Mouse (Mus musculus) MN1 (cell line): Measurements from ENCODE around the gene Tbxas1.

Source experiments
- DNase-seq: peaks from one replicate; pipeline ENCODE4 v3.0.0-alpha.2; 2016; ENCODE audit warnings: low spot score

Tbxas1 gene

DNA sequence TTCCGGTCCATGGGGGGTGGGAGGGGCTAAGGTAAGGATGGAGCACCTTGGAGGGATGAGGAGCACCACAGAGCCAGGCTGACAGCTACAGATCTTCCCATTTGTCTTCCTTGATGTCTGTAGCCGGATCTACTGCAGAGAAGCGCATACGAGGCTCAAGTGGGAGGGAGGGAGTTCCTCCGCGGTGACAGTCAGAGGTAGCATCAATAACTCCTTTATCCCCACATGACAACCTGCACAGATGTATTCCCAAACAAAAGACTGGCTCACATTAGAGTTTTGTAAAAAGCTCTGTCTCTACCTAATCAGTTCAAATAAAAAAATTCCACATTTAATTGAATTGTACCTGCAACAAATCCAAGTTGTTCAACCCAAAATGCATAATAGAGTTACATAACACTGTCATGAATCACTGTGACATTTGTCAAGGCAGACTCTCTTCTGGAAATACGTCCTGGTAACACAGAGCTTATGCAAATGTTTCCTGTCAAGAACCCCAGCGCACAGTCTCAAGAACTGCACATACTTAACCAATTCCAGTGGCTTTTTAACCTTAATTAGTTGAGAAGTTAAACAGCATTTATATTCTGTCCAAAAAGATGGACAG, 86.3 kb downstream of the Tbxas1 start:
- DNase-seq, result peak; percentile 6

GRCm38 (mm10) chr6:38966839-38967238, 91.6 kb downstream of the Tbxas1 start:
- DNase-seq, result no peak

- no peak for DNase-seq
Measured at GRCm38 (mm10) chr6:38967288-38967687, 92.1 kb downstream of the Tbxas1 start.

- DNase-seq, result no peak
Measured at GRCm38 (mm10) chr6:38967988-38968387, 92.8 kb downstream of the Tbxas1 start.

DNA sequence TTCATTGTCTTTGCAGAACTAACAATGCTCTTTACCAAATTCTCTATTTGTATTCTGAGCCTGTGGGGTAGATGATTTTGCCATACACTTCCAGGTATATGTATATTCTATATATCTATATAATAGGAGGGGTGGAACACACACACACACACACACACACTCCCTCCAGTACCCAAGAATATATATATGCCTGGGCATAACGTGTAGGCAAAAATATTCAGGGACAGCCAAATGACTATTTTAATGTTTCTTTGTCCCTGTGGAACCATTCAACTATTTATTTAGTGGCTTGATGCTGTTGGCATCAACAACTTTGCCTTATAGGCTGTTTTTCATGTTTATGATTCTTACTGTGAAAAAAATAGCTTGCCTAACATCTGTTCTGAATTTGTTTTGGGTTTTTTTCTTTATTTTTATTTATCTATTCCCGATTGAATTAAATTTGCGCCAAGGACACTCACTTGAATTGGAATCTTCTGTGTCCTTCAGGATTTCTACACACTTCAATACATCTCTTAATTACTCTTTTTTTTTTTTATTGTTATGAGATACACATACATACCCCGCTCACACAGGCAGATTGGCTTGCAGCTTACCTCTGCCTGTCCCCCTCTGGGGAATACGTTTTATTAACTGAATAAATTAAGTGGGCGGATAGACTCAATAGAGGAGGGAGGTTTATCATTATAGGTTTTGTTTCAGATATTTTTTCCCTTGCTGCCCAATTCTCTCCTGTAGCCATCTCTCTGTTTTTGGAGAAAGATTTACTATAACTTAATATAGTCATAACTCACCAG, 94.9 kb downstream of the Tbxas1 start:
- no peak for DNase-seq

DNA sequence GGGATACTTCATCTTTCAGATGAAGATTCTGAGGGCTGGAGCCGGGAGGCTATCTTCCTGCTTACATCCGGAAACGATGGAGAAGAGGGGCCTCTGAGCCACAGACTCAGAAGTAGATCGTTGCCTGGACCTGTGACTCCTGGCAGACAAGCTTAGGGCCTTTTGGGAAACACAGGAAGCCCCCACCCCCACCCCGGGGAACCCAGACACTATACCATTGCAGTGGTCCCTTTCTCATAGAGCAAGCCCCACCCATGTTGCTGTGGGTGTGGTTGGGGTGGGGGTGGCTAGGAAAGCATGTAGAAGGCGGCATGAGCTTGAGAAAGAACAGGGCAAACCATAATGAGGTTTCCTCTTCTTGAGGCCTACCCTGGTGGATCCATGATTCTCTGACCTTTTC, 95.6 kb downstream of the Tbxas1 start:
- DNase-seq, result no peak

DNA sequence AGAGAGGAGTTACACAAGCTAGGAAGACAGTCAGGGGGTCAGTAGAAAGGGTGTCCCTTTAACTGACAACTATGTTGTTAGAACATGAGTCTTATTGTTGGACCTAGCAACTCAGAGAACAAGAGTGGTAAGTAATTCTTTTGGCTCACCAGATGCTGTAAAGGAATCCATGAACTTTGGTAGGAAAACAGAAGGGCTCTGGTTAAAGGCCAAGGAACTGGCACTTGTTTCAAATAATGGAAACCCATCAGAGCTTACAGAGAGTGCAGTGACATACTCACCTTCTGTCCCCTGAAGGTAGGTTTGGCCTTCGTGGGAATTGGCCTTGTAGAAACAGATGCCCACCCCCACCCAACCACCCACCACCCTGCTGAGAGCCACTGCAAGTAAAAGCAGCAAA, 97.6 kb downstream of the Tbxas1 start:
- DNase-seq, result no peak

DNA sequence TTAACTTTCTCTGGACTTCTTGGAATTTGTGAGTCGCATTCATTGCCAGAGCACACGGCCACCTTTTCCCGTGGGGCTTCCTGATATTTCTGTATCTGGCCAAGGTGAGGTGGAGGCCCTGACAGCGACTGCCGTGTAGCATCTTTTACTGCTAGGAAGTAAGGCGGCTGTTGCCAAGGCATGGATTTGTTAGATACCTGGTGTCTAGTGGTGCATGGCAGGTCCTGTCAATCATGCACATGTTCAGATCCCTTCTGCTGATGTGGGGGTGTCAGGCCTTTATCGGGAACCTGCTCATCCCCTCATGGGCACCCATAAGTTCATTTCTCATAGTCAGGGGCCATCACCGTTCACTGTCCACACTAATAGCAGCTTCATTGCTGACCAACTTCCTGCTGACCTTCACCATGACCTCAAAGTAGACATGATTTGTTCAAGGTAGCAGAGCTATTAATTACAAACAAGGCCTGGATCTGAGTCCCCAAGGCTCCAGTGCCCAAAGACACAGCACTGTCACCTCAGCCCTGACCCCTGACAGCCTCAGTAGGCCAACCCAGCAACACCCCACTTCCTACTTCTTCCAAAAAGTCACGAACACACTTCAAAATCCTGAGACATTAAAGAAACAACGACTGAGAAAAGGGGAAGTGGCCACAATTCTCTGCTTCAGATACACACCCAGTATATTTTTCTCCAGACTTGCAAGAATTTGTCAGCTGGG, 98.4 kb downstream of the Tbxas1 start:
- no peak for DNase-seq

GRCm38 (mm10) chr6:38974162-38974525, 98.9 kb downstream of the Tbxas1 start:
- DNase-seq, result no peak

GRCm38 (mm10) chr6:38974536-38975268, 99.5 kb downstream of the Tbxas1 start:
- DNase-seq, result no peak

DNA sequence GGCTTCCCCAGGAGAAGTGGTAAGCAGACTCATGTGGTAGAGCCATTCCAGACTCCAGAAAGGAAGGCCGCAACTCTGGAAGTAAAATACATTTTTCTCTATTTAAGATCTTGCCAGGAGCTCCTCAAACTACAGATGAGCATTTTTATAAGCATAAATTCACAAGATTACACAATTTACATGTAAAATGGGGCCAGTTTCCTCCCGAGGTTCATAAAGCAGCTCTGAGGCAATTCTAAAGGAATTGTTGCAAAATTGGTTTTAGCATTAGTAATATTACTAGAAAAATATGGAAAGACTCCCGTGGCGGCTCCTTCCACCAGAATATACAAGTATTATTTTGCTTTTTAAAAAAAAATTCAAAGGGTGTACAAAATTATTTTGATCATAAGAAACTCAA, 100.7 kb downstream of the Tbxas1 start:
- DNase-seq, result no peak

- DNase-seq, result no peak
Measured at GRCm38 (mm10) chr6:38976355-38976754, 101.2 kb downstream of the Tbxas1 start.

- DNase-seq, result no peak
Measured at GRCm38 (mm10) chr6:38980921-38981715, 105.9 kb downstream of the Tbxas1 start.

GRCm38 (mm10) chr6:38982071-38982470, 106.9 kb downstream of the Tbxas1 start:
- no peak for DNase-seq

DNA sequence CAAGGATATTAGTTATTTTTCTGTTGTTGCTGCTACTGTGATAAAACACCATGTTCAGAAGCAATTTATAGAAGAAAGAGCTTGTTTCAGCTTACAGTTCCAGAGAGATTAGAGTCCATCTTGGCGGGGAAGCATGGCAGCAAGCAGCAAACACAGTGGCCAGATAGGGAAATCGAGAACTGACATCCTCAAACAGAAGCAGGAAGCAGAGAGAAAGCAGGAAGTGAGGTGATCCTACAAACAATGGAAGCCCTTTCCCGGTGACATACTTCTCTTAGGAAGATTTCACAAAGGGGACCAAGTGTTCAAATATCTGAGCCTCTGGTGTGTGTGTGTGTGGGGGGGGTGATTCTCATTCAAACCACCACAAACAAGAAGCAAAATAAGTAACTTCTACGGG, 107.5 kb downstream of the Tbxas1 start:
- DNase-seq, result no peak

- DNase-seq, result no peak
Measured at GRCm38 (mm10) chr6:38983060-38983459, 107.9 kb downstream of the Tbxas1 start.

DNA sequence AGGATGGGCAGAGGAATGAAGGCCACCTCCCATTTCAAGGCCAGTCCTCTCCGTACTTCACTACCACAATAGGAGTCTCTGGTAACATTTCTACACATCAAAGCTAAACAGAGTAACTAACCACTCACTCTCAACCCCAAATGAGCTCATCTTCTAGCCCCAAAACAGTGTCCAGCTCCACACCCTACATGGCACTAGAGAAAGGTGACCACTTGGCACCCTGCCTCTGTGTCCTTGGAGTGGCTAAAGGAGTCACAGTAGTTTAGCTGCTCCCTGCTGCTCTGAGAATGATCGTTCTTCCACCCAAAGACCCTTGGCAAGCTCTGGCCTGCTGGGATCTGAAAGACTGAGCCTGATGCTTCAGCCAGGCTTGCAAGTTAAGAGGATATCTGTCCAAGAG, 109.4 kb downstream of the Tbxas1 start:
- DNase-seq, result no peak

DNA sequence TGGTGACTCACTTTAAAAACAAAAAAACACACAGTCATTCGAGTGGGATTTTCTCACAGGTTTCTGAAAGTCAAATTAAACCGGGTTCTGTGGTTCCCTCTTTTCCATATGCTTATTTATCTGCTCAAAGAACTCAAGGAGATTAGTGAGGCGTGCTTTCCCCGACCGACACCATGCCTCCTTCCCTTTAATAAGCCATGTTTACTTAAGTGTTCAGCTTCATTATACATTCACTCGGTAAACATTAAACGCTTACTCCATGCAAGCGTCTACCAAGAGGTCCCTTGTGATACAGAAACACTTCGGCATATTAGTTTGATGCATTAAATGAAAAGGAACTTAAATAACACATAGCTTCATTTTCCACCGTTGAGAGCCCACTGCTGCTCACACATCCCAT, 111.4 kb downstream of the Tbxas1 start:
- DNase-seq, result no peak

GRCm38 (mm10) chr6:38992016-38992415, 116.8 kb downstream of the Tbxas1 start:
- DNase-seq, result no peak

DNA sequence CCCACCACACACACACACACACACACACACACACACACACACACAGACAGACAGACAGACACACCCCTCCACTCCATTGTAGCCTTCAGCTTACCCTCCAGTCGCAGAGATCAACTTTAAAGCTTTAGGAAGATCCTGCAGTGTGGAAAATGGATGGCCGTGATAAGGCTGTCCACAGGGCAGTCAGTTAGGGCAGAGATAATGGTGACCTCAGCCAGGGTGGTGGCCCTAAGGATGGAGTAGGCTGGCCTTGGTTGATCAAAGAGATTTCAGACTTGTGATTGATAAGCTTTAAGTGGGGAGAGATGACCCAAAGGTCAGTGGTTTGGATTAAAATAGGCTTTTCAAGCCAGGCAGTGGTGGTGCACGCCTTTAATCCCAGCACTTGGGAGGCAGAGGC, 120.6 kb downstream of the Tbxas1 start:
- DNase-seq, result no peak

- no peak for DNase-seq
Measured at GRCm38 (mm10) chr6:38997838-38998237, 122.6 kb downstream of the Tbxas1 start.

DNA sequence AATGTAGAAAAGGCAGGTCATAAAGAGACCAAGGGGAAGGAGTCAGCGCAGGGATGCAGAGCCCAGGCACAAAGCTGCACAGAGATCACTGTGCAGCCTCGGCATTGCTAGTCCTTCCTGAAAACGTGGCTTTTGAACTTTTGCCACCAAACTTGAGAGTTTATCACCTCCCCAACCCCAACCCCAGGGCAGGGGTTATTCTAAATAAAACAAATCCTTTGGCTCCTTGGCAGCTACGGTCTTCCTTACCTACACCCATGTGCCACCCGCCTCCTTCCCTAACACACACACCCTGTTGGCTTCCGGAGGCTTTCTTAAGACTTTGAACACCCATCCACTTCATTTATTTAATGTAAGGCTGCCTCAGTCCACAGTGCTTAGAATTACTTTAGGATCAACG, 127.9 kb downstream of the Tbxas1 start:
- no peak for DNase-seq
